Mouse (Mus musculus): ENCODE data around the gene Vangl2. TPM values are rescaled to one million over a fixed set of nuclear protein-coding genes. Genes with fewer than 3 reads are reported as not detected.
A peak's percentile ranks its signal among the peaks of the same experiment; 100 is the strongest.

Gene Vangl2
- polyA plus RNA-seq, 1 experiment from 2014 or later, result 25.2 TPM

DNA sequence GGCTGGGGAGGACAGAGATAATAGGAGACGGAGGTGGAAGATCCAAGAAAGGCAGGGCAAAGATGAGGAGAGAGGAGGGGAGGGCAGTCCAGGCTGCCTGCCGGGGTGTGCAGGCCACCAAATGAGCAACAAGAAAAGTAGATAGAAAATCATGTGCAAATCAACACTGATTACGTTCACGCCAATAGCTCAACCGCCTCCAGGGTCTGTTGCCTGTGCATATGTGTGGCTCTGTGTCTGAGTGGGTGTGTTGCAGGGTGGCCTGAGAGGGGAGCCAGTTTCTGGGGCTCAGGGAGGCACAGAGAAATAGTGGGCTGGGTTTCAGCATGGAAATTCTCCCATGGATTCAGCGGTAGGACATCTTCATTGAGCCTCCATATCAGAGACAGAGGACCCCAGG lies 30.1 kb upstream of the Vangl2 start:
- ATAC-seq (ENCODE audit: insufficient number of reproducible peaks, insufficient read depth, low FRiP score, low TSS enrichment, low read depth), result no peak
- WGBS, result 54% methylated on average over 6 of the region's 6 CpGs
- peaks cover 36% of the 10 kb centered on the region for H3K4me1 ChIP-seq
- no peaks in the 10 kb centered on the region for H3K36me3 ChIP-seq
- H3K27me3 ChIP-seq, result peaks cover 38% of the 10 kb centered on the region
- peak overlapping the region; percentile 36; the same call in 1 of the 2 replicates for H3K27ac ChIP-seq
- no peaks in the 10 kb centered on the region for H3K9me3 ChIP-seq
- no peak overlapping the region for H3K4me3 ChIP-seq
- peak overlapping the region; percentile 21; the same call in 1 of the 2 replicates for H3K9ac ChIP-seq
- no peak overlapping the region for H3K4me2 ChIP-seq

DNA sequence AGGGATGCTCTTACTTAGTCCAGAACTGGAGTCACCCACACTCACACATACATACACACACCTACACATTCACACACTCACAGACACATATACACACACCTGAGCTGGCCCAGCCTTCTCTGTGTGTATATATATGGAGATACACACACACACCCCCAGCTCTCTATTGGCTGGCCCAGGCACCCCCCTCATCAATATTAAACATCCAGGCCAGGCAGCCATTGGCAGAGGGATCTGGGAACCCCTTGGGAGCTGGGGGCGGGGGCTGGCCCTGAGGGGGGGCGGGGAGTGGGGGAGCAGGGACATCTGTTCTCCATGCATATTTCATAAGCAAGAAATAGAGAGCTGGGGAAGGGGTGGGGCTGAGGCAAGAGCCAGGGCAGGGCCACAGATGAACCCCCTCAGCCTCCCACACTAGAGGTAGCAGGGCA lies 29.3 kb upstream of the Vangl2 start, which contains the start of gene Nhlh1:
Gene Nhlh1 (minus strand): TSS at position 83 of the 431 bp plus-strand sequence.
- peak within 1 kb of the TSS; percentile 7; the same call in 1 of the 2 replicates for H3K4me2 ChIP-seq
- no peaks in the 10 kb centered on the region for H3K9me3 ChIP-seq
- no peaks in the 10 kb centered on the region for H3K36me3 ChIP-seq
- peak within 1 kb of the TSS; percentile 21; the same call in 1 of the 2 replicates for H3K9ac ChIP-seq
- peaks cover 46% of the 10 kb centered on the region for H3K27me3 ChIP-seq
- peaks cover 42% of the 10 kb centered on the region for H3K4me1 ChIP-seq
- H3K4me3 ChIP-seq, result no peak within 1 kb of the TSS
- H3K27ac ChIP-seq, result peak within 1 kb of the TSS; percentile 36; the same call in 1 of the 2 replicates
- ATAC-seq (ENCODE audit: insufficient number of reproducible peaks, insufficient read depth, low FRiP score, low TSS enrichment, low read depth), result peak; percentile 39; the same call in 1 of the 2 replicates
- WGBS, result 42% methylated on average over 2 of the region's 2 CpGs

DNA sequence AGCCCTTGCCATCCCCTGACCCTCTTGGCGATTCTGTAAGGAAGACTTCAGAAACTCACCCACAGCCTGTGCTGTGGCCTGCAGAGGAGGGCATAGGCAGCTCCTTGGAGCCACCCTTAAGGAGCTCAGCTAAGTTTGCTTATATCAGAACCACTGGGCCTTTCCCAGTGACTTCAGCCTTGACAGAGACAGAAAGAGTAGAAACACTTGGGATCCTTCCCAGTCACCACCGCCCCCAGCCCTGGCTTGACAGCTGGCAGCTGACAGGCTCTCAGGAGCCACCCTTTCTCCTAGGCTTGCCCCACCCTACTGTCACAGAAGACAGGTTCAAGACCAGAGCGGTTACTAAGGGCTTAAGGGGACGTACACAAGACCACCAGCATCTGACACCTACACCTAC lies 28.0 kb upstream of the Vangl2 start:
- ATAC-seq (ENCODE audit: insufficient number of reproducible peaks, insufficient read depth, low FRiP score, low TSS enrichment, low read depth), result no peak
- H3K36me3 ChIP-seq, result no peaks in the 10 kb centered on the region
- H3K4me1 ChIP-seq, result peaks cover 39% of the 10 kb centered on the region
- no peak overlapping the region for H3K4me3 ChIP-seq
- H3K9ac ChIP-seq, result no peak overlapping the region
- peaks cover 57% of the 10 kb centered on the region for H3K27me3 ChIP-seq
- H3K27ac ChIP-seq, result no peak overlapping the region
- 70% methylated on average over 4 of the region's 4 CpGs for WGBS
- H3K9me3 ChIP-seq, result no peaks in the 10 kb centered on the region
- H3K4me2 ChIP-seq, result no peak overlapping the region

DNA sequence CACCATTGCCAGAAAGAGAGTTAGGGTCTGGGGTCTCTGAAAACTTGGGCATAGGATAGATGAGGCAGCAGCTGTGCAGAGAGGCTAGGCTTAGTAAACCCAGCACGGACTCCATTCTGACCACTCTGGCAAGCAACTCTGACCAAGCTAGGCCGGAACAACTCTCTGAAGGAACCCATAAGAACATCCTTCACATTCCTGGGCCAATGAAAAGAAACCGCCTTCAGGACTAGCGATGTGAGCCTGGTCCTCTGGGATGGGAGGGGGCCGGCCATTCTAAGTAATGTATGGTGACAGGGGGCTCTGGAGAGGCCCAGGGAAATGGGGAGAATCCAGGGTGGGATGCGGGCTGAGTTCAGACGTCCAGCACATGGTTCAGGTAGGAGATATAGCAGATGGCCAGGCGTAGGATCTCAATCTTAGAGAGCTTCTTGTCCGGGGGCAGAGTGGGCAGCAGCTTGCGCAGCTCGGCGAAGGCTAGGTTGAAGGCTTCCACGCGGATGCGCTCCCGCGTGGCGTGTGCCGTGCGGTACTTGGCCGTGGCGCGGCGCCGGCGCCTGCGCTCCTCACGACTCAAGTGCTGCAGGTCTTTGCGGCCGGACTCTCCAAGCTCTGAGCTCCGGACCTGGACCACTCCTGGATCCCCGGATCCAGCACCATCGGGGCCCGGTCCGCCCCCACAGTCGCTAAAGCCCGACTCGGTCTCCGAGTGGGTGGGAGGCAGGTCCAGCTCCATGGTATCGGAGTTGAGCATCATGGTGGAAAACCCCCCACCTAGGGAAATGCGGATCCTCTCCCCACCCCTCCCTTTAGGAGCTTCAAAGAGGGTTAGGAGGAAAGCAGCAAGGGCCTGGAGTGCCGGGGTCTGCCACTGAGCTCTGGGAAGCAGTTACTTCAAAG lies 25.5 kb upstream of the Vangl2 start:
- Histone ChIP-seq H3K27ac (no peak overlapping the region), H3K36me3 (no peaks in the 10 kb centered on the region), H3K9ac (peak overlapping the region; percentile 67), H3K4me3 (peak overlapping the region; percentile 43), H3K27me3 (peaks cover 70% of the 10 kb centered on the region), H3K4me2 (peak overlapping the region; percentile 73), H3K4me1 (peaks cover 38% of the 10 kb centered on the region), H3K9me3 (no peaks in the 10 kb centered on the region)
- ATAC-seq (ENCODE audit: insufficient number of reproducible peaks, insufficient read depth, low FRiP score, low TSS enrichment, low read depth), result no peak
- WGBS, result under 1% methylated on average over 42 of the region's 42 CpGs

DNA sequence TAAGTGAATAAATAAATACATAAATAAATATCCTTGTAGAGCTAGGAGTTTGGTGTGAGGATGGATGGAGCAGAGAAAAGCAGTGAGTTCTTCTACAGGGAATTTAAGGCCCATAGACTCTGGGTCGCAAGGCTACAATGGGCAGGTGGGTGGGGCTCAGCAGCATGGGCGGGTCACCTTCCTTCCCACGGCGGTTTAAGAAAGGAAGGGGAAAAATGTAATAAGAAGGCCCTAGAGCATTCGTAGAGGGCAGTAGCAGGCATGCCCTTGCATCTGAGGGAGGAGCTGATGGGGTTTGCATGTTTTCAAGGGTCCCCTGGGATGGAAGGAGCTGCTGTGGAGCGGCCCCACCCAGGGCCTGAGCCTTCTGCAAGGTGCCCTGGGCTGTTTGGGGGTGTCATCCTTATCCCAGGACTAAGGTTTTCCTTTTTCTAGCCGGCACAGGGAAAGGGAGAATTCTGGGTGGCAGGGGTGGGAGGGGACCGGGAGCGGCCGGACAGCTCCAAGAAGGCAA lies 24.6 kb upstream of the Vangl2 start:
- Histone ChIP-seq H3K27me3 (peaks cover 70% of the 10 kb centered on the region), H3K9me3 (no peaks in the 10 kb centered on the region), H3K4me2 (peak overlapping the region; percentile 73), H3K4me3 (peak overlapping the region; percentile 14), H3K9ac (no peak overlapping the region), H3K27ac (no peak overlapping the region), H3K36me3 (no peaks in the 10 kb centered on the region), H3K4me1 (peaks cover 35% of the 10 kb centered on the region)
- 5% methylated on average over 10 of the region's 10 CpGs for WGBS
- ATAC-seq (ENCODE audit: insufficient number of reproducible peaks, insufficient read depth, low FRiP score, low TSS enrichment, low read depth), result no peak

DNA sequence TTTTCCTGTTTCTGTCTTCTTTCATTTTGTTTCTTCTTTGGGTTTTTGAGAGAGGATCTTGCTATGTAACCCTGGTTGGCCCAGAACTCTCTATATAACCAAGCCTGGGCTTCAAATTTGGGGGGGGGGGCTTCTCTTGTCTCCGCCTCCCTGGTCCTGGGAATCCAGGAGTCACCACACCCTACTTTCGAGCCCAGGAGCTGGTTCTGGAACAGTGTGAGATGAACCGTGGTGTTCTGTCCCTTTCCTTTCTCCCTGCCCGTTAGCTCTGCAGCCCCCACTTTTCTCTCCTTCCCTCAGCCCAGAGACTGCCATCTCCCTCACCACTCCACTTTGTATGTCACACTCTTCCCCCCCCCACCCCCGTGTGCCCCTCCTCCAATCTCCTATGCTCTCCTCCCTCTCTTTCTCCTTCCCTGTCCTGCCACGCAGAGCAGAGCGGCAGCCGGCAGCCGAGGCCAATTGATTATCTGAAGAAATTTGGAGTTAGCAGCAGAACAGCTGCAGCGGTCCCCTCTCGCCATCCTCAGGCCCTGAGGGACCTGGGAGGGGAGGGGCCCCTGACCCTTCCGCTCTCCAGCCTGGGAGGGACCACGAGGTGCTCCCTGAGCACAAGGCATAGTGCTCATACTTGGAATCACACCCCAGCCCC lies 21.0 kb upstream of the Vangl2 start:
- H3K4me2 ChIP-seq, result peak overlapping the region; percentile 32
- H3K4me3 ChIP-seq, result no peak overlapping the region
- WGBS, result 12% methylated on average over 13 of the region's 13 CpGs
- H3K27ac ChIP-seq, result no peak overlapping the region
- peaks cover 29% of the 10 kb centered on the region for H3K4me1 ChIP-seq
- no peaks in the 10 kb centered on the region for H3K36me3 ChIP-seq
- 0 out of 2 replicates have a peak, but pooled peaks have one; percentile 6 for ATAC-seq (ENCODE audit: insufficient number of reproducible peaks, insufficient read depth, low FRiP score, low TSS enrichment, low read depth)
- H3K9ac ChIP-seq, result peak overlapping the region; percentile 12; the same call in 1 of the 2 replicates
- H3K9me3 ChIP-seq, result no peaks in the 10 kb centered on the region
- H3K27me3 ChIP-seq, result peaks cover 44% of the 10 kb centered on the region

DNA sequence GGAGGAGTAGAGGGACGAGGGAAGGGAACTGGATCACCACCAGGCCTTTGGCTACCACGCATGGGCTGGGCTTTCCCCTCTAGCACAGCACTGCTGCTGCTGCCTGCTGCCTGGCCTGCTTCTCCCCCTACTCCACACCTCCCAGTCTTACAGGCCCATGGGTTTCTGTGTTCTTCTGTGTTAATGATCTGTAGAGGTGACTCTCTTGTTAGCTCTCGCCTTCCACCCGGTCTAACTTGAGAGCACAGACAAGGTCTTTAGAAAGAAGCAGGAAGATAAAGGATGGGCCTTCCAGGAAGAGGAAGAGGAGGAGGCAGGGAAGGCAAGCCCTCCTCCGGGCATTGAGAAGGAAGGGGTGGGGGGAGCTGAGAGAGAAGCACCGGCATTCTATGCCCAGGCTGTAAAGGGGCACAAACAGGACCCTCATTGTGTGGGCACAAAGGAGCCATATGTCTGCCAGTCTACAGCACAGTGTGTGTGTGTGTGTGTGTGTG lies 20.0 kb upstream of the Vangl2 start:
- H3K9me3 ChIP-seq, result no peaks in the 10 kb centered on the region
- 0 out of 2 replicates have a peak overlapping the region, but pooled peaks have one; percentile 44 for H3K9ac ChIP-seq
- 26% methylated on average over 6 of the region's 6 CpGs for WGBS
- peak overlapping the region; percentile 32 for H3K4me2 ChIP-seq
- peaks cover 19% of the 10 kb centered on the region for H3K4me1 ChIP-seq
- peaks cover 35% of the 10 kb centered on the region for H3K27me3 ChIP-seq
- H3K27ac ChIP-seq, result peak overlapping the region; percentile 64
- no peak for ATAC-seq (ENCODE audit: insufficient number of reproducible peaks, insufficient read depth, low FRiP score, low TSS enrichment, low read depth)
- peak overlapping the region; percentile 13; the same call in 1 of the 2 replicates for H3K4me3 ChIP-seq
- no peaks in the 10 kb centered on the region for H3K36me3 ChIP-seq

DNA sequence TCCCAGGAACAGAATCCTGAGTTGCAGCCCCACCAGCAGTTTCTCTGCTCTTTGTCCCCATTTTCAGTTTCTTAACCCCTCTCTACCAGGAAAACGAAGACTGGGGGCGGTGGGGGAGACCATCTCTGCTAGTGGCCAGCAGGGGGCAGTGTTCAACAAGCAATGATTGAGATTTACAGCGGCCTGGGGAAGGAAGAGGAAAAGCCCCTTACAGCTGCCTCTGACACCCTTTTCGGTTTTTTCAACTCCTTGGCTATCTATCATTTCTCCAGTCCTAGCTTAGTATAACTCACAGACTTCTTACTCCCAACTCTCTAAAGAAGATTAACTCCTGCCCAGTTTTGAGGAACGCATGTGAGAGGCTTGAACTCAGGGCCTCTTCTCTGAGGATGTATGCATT lies 18.7 kb upstream of the Vangl2 start:
- no peak for ATAC-seq (ENCODE audit: insufficient number of reproducible peaks, insufficient read depth, low FRiP score, low TSS enrichment, low read depth)
- Histone ChIP-seq H3K36me3 (no peaks in the 10 kb centered on the region), H3K9me3 (no peaks in the 10 kb centered on the region), H3K9ac (no peak overlapping the region), H3K4me1 (peaks cover 14% of the 10 kb centered on the region), H3K4me2 (no peak overlapping the region), H3K4me3 (no peak overlapping the region), H3K27ac (no peak overlapping the region), H3K27me3 (peaks cover 21% of the 10 kb centered on the region)
- WGBS, result 13% methylated on average over 5 of the region's 5 CpGs

DNA sequence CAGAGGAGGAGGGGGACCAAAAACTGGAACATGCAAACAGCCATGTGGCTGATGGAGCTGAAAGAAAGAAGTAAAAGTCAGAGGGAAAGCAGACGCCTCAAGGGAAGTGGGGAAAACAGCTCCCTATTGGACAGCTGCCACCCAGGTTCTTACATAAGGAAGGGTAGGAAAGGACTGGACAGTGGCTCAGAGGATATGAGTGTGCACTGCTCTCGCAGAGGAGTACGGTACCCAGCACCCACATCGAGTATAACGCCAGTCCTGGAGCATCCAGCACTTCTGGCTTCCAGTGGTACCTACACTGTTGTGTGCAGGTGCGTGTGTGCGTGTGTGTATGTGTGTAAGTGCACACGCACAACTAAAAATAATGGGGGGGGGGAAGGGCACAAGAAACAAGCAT lies 18.2 kb upstream of the Vangl2 start:
- Histone ChIP-seq H3K4me1 (peaks cover 14% of the 10 kb centered on the region), H3K4me2 (no peak overlapping the region), H3K36me3 (no peaks in the 10 kb centered on the region), H3K9me3 (no peaks in the 10 kb centered on the region), H3K27ac (no peak overlapping the region), H3K9ac (no peak overlapping the region), H3K4me3 (no peak overlapping the region), H3K27me3 (peaks cover 17% of the 10 kb centered on the region)
- 68% methylated on average over 8 of the region's 8 CpGs for WGBS
- no peak for ATAC-seq (ENCODE audit: insufficient number of reproducible peaks, insufficient read depth, low FRiP score, low TSS enrichment, low read depth)

DNA sequence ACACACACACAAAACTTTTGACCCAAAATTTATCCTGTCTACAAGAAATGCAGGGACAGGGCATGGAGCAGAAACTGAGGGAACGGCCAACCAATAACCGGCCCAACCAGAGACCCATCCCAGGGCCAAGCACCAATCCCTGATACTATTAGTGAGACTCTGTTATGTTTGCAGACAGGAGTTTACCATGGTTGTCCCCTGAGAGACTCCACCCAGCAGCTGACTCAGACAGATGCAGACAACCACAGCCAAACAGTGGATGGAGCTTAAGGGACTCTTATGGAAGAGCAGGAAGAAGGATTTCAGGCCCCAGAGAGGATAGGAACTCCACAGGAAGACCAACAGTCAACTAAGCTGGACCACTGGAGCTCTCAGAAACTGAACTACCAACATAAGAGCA lies 1.7 kb upstream of the Vangl2 start:
- H3K4me3 ChIP-seq, result no peak overlapping the region
- no peaks in the 10 kb centered on the region for H3K27me3 ChIP-seq
- no peak overlapping the region for H3K9ac ChIP-seq
- no peaks in the 10 kb centered on the region for H3K9me3 ChIP-seq
- H3K36me3 ChIP-seq, result no peaks in the 10 kb centered on the region
- ATAC-seq (ENCODE audit: insufficient number of reproducible peaks, insufficient read depth, low FRiP score, low TSS enrichment, low read depth), result no peak
- no peak overlapping the region for H3K4me2 ChIP-seq
- 92% methylated on average over 2 of the region's 2 CpGs for WGBS
- H3K27ac ChIP-seq, result no peak overlapping the region
- peaks cover 28% of the 10 kb centered on the region for H3K4me1 ChIP-seq

DNA sequence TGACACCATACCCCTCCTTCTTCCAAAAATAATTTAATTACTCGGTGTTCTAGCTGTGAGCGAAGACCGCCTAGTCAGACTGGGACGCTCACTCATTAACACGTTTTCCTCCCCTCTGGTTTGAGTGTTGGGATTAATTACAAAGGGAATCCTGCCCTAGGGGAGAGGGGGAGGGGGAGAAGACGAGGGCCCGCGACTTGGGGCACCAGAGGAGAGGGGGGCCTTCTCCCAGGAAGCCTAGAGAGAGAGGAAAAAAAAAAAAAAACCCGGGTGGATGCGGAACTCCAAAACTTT lies 488 bp downstream of the Vangl2 start:
- no peaks in the 10 kb centered on the region for H3K9me3 ChIP-seq

More for the DNA sequence above, 488 bp downstream of the Vangl2 start:
- H3K27ac ChIP-seq, result peak overlapping the region; percentile 98
- H3K4me1 ChIP-seq, result peaks cover 42% of the 10 kb centered on the region
- ATAC-seq (ENCODE audit: insufficient number of reproducible peaks, insufficient read depth, low FRiP score, low TSS enrichment, low read depth), result no peak
- H3K4me3 ChIP-seq, result peak overlapping the region; percentile 91
- WGBS, result 1% methylated on average over 10 of the region's 10 CpGs
- H3K4me2 ChIP-seq, result peak overlapping the region; percentile 72
- peak overlapping the region; percentile 95 for H3K9ac ChIP-seq
- no peaks in the 10 kb centered on the region for H3K27me3 ChIP-seq
- 0 out of 2 replicates have a peak, but pooled peaks cover 6% of the 10 kb centered on the region for H3K36me3 ChIP-seq
